Mouse (Mus musculus) cerebellum, postnatal 36 days (tissue): ENCODE data around the gene Reps2.

ENCODE experiments used
- DNase-seq, 2 experiments: peaks; one replicate each; pipeline ENCODE4 v3.0.0; 2021 to 2022; ENCODE audit warnings: mixed read lengths in 2 of 2

The Reps2 gene

DNA sequence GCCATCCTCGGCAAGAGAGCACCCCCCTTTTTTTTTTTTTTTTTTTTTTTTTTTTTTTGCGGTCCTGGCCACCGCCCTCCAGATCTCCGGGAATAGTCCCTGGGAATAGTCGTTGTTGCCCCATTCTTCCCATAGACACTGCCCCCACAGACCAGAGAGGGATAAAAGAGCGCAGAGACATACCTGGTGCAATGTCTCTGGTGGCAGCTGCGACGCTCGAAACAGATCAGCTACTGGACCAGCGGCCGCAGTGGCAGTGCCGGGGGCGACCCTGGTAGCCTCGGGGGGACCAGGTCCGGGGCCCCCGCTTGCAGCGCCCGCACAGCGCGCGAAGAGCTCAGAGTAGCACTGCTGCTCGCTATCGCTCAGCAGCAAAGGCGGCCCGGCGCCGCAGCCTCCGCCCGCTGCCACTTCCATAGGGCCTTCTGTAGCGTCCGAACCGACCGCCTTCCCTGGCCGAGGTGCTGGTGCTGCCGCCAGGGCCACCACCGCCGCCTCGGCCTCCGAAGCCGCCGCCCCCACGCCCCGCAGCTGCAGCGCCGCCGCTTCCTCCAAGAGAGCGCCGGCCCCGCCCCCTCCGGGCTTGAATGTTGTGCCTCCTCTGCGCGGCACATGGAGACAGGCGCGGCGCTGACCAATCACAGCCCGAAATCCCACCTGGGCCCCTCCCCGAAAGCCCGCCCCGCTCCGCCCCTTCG lies at the start of gene Reps2:
TSS of gene Reps2 (minus strand) at position 559 of the 698 bp plus-strand sequence.
- DNase-seq = peak; percentile 69 to 83

DNA sequence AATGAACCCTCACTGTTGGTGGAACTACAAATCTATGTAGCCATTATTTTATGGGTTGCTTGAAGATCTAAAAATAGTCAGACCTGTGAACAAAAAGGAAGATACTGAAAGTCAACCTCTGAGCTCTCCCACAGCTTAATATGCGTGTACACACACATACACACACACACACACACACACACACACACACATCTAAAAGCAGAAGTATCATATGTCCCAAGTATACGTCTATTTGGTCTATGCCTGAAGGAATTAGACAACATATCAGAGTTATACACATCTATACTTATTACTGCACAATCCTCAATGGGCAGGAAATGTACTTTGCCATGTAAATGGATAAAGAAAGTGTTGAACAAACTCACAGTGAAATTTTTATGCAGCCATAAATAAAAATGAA lies 47.8 kb upstream of the Reps2 start:
- DNase-seq = no peak

DNA sequence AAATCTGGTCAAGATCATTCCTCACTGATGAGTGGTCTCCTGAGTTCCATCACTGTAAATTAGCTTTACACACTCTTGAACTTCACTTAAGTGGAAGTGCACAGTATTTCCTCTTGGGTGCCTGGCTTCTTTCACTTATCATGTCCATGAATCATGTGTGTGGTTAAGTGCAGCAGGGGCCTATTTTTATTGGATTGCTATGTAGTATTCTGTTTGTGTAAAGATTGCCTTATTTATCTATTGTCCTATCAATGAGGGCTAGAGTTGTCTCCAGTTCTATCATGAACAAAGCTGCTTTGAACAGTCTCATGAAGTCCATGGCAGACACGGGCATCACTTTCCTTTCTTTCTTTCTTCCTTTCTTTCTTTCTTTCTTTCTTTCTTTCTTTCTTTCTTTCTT lies 41.9 kb upstream of the Reps2 start:
- DNase-seq = no peak

DNA sequence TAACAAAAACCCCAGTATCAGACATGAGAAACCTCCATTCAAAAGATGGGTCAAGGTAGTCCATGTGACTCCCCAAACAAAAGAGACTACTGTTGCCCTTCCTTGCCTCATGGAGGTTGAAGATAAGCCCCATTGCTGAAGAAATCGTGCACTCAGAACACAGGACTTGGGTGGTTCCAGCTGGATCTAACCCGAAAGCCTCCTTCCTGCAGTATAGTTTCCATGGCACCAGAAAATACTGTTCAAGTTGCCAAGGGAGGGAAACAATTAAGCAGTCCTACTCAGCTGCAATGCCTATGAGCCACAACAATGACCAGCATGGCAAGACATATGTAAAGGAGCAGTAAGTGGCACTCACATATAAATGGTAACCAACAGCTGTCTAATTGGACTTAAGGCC lies 36.1 kb upstream of the Reps2 start:
- DNase-seq = no peak

DNA sequence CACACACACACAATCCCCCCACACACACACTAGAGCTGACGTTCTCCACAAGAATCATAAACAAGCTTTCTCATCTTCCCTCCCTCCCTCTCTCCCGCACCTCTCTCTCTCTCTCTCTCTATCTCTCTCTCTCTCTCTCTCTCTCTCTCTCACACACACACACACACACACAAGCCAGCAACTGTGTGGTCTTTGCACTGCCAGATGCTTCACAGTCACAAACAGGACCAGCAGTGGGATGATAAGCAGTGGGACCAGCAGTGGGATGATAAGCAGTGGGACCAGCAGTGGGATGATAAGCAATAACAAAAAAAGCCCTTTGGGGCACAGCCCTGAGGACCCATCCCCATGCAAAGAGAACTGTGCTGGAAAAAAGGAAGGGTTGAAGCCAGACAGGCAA lies 35.4 kb upstream of the Reps2 start:
- DNase-seq = no peak

DNA sequence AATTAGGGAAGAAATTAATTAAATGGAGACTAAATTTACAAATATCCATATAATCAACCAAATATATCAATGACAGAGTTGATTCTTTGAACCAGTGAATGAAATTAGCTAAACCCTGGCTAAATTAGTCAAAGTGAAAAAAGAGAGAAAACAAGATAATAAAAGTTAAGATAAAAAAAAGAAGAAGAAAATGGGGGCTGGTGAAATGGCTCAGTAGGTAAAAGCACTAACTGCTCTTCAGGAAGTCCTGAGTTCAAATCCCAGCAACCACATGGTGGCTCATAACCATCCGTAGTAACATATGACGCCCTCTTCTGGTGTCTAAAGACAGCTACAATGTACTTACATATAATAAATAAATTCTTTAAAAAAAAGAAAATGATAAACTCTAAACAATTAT lies 22.7 kb upstream of the Reps2 start:
- no peak for DNase-seq

DNA sequence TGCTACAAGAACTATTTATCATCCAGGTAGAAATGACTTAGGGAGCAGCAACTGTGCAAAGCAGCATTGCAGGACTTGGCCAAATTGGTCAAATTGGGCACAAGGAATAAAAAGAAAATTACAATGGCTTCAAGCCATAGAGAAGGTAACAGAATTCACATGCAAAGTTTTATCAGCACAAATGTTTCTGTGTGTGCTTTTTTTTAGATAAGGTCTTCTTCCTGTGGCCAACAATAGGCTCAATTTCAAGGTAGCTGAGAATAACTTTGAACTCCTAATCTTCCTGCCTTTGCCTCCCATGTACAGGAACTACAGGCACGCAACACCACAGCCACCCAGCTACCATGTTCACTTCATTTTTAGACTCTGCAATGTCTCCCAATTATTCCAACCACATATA lies 16.7 kb upstream of the Reps2 start:
- DNase-seq = no peak

DNA sequence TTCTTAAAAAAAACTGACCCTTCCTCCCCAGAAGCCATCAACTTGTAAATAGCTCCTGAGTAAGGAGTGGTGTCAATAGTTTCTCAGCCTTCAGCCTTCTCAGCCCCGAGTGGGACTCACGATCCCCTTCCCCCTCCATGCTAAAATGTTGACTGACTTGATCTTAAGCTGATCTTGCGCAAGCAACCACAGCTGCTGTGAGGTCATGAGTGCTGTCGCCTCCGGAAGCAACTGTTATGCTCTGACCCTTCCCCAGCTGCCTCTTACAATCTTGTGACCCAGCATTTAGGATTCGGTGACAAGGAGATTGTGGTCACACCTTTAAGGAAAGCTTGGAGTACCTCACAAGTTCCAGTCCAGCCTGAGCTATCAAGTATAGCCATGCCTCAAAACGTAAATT lies 10.1 kb upstream of the Reps2 start:
- DNase-seq = no peak

DNA sequence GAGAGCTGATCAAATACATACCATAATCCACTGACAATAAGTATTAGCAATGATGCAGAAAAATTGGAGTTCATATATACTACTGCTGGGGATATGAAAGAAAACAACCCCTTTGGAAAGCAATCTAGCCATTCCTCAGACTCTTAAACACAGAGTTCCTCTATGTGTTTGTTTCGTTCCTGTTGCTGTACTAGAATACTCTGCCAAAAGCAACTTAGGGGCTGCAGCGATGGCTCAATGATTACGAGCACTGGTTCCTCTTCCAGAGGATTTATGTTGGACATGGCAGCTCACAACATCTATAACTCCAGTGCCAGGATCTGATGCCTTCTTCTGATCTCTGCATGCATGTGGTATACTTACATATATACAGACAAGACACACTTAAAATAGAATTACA lies 9.0 kb upstream of the Reps2 start:
- no peak for DNase-seq

DNA sequence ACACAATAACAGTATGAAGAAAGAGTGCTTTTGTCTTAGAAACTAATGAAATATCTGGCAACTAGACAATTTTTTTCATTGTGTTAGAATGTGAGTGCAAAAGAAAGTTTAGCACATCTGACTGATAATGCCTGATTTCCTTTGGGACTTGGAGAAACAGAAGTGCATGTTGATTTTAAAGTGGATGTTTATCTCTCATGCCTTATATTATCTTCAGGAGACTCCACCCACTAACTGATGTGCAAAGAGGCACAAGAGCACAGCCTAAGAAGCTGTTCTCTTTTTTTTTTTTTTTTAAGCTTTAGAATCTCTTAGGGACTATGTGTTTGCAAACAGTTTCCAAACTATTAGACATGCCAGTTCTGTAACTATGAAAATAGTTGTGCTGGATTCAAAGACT lies 7.7 kb upstream of the Reps2 start:
- no peak for DNase-seq

DNA sequence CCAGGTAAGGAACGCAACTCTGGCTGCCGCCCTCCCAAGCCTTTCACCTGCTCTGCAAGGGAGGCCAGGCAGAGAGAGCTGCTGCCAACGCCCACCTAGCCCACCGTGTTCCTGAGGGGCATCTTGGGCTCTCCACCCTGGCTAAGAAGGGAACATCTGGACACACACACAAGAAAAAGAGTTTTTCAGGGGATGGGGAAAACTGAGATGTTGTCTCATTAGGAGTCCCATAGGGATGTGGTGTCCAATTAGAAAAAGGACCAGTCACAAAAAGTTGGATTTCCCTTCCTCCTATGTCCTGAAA lies 292 bp upstream of the Reps2 start:
- DNase-seq = no peak

DNA sequence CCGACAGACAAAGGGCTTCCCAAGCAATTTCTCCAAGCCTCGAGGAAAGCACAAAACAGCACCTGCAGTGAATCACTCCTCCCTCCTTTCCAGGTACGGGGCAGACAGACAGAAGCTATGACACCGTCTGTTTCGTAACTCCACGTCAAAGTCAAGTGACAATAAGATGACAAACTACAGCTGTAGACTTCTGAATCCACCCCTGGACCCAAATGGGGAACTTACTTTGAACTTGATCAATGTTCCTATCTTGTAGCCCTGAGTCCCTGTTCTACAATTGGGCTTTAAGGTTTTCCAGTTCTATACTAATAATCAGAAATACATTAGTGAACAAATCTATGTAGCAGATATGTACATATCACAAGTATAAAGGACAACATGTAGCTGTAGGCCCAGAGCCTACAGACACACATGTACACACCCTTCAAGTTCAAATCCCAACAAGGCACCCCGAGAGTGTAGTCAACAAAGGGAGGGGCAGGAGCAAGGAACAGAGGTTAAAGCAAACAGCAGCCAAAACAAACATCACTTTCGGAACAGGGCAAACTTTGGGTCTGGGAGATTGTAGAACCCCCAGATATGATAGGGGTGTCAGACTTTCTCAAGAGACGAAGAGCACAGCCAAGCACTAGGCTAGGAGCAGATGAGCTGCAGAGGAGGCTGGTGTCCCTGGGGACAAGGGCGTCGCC lies 903 bp downstream of the Reps2 start:
- DNase-seq = no peak

DNA sequence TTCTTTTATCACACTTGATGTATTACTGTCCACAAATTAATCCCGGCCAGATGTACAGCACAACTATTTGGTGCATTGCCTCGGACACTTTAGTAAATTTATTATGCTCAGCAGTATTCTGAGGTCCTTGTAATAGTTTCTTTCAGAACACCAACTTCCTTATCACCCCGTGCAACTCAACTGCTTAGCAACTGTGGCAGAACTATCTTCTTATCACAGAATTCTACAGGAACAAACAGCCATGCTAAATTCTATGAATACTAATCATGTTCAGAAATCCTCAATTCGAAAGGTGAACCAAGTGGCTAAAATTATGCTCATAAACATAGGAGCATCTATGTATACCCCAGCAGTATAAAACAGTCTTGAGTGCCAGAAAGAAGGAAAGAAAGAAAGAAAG lies 1.7 kb downstream of the Reps2 start:
- DNase-seq = no peak

DNA sequence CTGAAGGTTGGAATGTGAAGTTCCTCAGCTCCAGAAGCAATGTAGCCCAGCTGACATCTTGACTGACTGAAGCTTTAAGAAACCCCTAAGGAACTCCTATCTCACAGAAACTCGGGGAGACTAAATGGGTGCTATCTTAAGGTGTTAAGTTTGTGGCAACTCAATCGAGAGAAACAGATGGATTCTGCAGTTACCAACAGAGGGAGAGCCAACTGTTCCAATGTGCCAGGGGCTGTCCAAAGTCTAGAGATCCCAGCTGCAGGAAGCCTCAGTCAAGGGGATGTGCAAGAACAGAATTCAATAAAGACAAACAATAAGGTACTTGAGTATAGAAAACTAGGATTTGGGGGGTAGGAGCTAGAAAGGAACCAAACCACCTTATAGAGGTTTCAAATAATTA lies 8.3 kb downstream of the Reps2 start:
- no peak for DNase-seq

DNA sequence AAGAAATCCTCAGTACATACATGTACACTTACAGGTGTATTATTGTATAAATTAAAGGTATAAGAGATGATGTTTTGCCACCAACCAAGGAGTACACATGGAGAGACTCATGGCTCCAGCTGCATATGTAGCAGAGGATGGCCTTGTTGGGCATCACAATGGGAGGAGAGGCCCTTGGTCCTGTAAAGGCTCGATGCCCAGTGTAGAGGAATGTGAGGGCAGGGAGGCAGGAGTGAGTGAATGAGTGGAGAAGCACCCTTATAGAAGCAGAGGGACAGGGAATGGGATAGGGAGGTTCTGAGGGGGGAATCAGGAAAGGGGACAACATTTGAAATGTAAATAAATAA lies 21.4 kb downstream of the Reps2 start:
- no peak for DNase-seq

DNA sequence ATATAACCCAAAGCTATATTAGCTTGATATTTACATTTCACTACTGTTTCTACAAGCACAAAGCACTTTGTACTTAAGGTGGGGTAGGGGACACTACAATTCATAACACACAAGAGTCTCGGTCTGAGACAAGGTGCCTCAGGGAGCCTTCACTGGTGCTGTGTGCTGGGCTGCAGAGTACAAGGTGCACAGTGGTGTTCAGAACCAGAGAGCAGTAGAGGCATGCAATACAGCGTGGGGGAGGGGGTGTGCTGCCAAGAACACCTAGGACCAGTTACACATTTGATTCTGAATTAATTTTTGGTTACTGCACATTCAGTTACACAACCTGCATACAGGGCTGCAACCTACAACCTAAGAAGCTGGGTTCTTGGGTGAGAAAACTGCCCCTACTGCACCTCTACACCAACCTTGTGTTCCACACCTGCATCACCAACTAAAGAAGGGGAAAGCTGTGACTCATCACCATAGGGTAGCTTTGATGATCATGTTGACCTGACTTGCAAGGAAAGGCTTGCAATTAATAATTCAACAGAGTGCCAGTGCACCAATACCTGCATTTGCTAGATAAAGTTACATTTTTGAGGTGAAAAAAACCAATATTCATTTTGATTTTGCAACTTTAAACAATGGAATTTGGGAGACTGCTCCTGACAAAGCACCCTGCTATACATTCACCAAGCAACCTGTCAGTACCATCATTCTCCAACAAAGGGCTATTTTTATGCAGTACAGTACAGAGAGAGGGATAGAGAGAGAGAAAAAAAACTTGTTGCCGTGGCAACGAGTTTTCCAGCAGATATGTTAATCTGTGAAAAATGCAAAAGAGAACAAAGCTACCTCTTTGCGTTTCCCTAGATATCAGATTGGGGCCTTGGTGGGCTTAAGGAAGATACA lies 22.0 kb downstream of the Reps2 start:
- no peak for DNase-seq

DNA sequence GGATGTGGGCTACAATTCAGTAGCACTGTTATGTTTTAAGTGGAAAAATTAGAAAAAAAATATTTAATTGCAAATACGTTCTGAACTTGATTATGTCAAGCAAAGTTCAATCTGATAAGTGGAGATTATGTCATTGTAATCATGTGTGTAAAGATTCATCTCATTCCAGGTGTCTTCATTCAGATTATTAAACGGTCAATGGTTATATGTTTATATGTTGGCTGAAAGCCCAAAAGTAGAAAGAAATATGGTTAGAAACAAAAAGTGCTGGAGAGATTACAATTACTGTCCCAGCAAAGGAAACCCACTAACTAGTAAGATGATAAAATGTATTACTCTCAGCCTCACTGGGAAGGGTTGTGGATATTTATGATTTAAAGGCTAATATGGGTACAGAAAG lies 23.7 kb downstream of the Reps2 start:
- no peak for DNase-seq

DNA sequence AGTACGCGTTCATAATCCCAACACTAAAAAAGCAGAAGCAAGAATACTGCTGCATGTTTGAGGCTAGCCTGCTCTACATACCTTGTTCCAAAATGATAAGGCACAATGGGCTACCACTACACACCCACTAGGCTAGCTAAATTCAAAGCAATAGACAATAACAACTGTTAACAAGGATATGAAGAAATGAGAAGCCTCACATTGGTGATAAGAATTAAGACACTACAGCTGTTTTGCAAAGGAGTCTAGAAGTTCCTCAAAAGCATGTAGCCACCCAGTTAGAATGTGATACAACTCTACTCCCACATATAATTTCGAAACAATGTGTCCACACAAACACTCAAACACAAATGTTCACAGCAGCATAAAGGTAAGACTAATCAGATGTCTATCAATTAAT lies 24.9 kb downstream of the Reps2 start:
- DNase-seq = no peak

DNA sequence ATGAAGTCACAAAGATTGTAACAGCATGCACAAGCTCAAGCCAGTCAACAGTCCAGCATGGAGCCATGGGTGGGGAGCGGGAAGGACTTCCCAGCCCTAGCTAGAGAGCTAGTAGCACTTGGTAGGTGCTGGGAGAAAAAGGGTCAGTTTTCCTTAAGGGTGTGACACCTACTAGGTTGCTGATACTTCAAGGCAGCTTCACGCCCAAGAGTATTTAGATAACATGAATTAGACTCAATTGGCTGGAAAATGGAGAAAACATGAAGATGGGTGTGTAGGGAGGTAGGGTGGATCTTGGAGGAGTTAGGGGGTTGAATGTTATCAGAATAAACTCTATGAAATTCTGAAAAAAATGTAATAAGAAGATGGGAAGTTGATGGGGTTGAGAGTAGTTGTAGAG lies 37.3 kb downstream of the Reps2 start:
- DNase-seq = no peak

DNA sequence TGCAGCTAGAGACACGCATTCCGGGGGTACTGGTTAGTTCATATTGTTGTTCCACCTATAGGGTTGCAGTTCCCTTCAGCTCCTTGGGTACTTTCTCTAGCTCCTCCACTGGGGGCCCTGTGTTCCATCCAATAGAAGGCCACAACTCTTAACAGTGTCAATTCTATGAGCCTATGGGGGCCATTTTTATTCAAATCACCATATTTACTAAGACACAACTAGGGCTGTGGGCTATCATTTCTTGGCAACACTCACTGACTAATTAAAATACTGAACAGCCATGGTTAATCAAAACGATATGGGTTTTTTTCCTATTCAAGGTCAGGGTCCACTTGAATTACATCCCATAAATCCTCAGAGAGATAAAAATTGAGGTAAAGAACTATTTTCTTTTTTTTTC lies 43.8 kb downstream of the Reps2 start:
- DNase-seq = no peak

DNA sequence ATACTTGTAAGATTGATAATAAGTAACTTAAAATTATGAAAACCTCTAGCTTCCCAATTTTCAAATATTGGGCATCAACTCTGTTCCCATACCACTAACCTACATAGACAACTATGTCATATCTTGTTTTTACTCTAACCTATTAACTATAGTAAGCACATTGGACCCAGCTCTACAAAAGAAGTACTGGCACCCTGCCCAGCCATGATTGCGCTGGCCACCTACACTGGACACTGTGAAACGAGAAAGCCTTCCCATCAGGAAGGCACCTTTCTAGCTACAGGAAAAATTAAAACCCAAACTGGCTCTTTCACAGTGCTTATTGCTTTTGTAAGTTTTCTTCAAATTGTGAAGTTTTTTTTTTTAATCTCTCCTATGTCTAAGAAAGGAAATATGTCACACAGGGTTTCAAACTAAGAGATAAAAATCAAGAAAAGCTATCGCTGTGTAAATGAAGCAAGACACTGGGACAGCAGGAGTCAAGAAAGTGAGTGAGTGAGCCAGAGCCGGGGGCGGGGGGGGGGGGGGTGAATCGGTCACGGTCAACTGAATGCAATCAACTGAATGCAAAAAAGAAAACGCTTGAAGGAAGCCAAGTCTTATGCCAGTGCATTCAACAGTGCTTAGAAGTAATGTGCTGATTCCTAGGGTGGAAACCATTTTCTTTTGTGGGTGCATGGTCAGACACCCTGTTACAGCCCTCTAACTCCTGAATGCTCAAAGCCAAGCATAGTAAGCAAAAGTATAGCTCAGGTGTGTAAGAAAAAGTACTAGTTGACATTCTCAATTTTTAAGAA lies 52.2 kb downstream of the Reps2 start:
- peak; percentile 64 to 69 for DNase-seq

DNA sequence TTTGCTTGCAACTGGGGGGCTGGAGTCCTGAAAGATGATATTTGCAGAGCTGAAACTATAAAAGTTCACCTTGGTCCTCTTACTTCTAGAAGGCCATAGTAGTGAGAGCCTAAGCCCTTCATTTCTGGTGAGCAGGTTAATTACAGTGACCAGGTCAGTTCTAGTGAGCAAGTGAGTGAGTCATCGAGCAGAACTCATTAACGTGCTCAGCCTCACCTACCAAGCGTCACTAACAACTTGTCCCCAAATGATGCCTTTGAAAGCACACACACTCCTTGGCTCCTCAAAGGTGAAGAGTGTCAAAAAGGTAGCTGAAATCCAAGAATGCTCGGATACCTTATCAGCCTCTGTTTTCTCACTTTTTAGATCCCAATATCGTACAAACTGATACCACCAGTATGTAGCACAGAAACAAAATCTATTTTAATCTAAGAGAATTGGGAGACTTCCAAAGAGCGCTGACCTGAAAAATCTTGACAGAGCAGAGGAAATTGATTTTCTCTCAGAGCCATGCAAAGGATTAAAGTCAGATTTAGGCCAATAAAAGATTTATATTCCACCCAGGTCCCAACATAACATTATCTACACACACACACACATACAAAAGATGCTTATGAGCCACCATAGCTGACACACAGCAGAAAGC lies 53.2 kb downstream of the Reps2 start:
- peak in 1 of 2 experiments; percentile 40 for DNase-seq
